Mouse (Mus musculus) olfactory bulb, adult 2 months (tissue): ENCODE measurements around the gene Ube2n.

ENCODE experiments used
- CTCF ChIP-seq: fragments of 200-500 bp; IDR thresholded peaks from 2 replicates; pipeline ENCODE4 v1.5.1; 2012; ENCODE audit warnings: low read depth, mild to moderate bottlenecking, low read length, moderate library complexity; ENCODE audit not compliant: insufficient read depth
- POLR2A ChIP-seq: fragments of 200-500 bp; IDR thresholded peaks from 2 replicates; pipeline ENCODE4 v1.6.1; 2012; ENCODE audit warnings: mild to moderate bottlenecking, low read depth, low read length, moderate library complexity; ENCODE audit not compliant: insufficient read depth

GRCm38 (mm10) chr10:95515293-95515931 lies 467 bp downstream of the Ube2n start:
- TF ChIP-seq POLR2A (no peak), CTCF (no peak)
